Mouse (Mus musculus): ENCODE results near the gene Dnlz. TPM values are rescaled to one million over a fixed set of nuclear protein-coding genes. Genes with fewer than 3 reads are reported as not detected.

The Dnlz gene
- polyA plus RNA-seq, 1 experiment, result 6.2 TPM

GRCm38 (mm10) chr2:26319519-26320244 is 32.2 kb downstream of the Dnlz start:
- H3K36me3 ChIP-seq (ENCODE audit: control insufficient read depth, insufficient read depth, low read length), result no peaks in the 10 kb centered on the region
- peaks cover 11% of the 10 kb centered on the region for H3K4me1 ChIP-seq (ENCODE audit: control insufficient read depth, insufficient read depth, low read length)
- TF ChIP-seq CTCF (IDR thresholded peaks at IDR 0.05; ENCODE audit: control insufficient read depth, insufficient read depth, insufficient replicate concordance, low read depth, low read length) (no peak), POLR2A (IDR thresholded peaks at IDR 0.05; ENCODE audit: control insufficient read depth, low read depth, low read length) (no peak)
- H3K4me3 ChIP-seq (ENCODE audit: control insufficient read depth, low read depth, low read length), result no peak overlapping the region
- no peak overlapping the region for H3K27ac ChIP-seq (ENCODE audit: control insufficient read depth, insufficient read depth, low read depth, low read length)
- H3K27me3 ChIP-seq (ENCODE audit: control insufficient read depth, insufficient read depth, low read length), result no peaks in the 10 kb centered on the region

DNA sequence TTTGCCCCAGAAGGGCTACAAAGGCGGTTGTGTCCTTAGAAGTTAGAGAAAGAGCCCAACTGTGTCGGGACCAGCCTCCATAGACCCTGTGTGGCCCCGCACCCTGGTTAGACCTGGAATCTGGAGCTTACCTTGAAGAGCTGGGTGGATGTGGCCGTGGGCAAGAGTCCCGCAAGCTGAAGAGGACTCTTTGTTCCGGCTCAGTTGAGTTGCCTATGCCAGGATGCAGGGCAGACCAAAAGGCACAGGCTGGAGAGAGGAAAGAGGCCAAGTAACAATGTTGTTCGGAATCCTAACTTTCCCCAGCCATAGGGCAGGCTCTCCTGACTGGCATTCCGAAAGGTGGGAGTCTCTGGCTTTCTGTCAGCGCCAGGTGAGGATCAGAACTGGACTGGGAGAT is 32.8 kb downstream of the Dnlz start:
- H3K4me1 ChIP-seq (ENCODE audit: control insufficient read depth, insufficient read depth, low read length), result peaks cover 14% of the 10 kb centered on the region
- TF ChIP-seq POLR2A (IDR thresholded peaks at IDR 0.05; ENCODE audit: control insufficient read depth, low read depth, low read length), result no peak
- no peak for TF ChIP-seq CTCF (IDR thresholded peaks at IDR 0.05; ENCODE audit: control insufficient read depth, insufficient read depth, insufficient replicate concordance, low read depth, low read length)
- no peak overlapping the region for H3K27ac ChIP-seq (ENCODE audit: control insufficient read depth, insufficient read depth, low read depth, low read length)
- H3K4me3 ChIP-seq (ENCODE audit: control insufficient read depth, low read depth, low read length), result no peak overlapping the region
- H3K27me3 ChIP-seq (ENCODE audit: control insufficient read depth, insufficient read depth, low read length), result no peaks in the 10 kb centered on the region
- no peaks in the 10 kb centered on the region for H3K36me3 ChIP-seq (ENCODE audit: control insufficient read depth, insufficient read depth, low read length)

GRCm38 (mm10) chr2:26317991-26318672 is 33.8 kb downstream of the Dnlz start:
- Histone ChIP-seq H3K4me3 (ENCODE audit: control insufficient read depth, low read depth, low read length) (peak overlapping the region; percentile 17), H3K36me3 (ENCODE audit: control insufficient read depth, insufficient read depth, low read length) (no peaks in the 10 kb centered on the region), H3K27ac (ENCODE audit: control insufficient read depth, insufficient read depth, low read depth, low read length) (no peak overlapping the region), H3K4me1 (ENCODE audit: control insufficient read depth, insufficient read depth, low read length) (peaks cover 19% of the 10 kb centered on the region), H3K27me3 (ENCODE audit: control insufficient read depth, insufficient read depth, low read length) (no peaks in the 10 kb centered on the region)
- no peak for TF ChIP-seq POLR2A (IDR thresholded peaks at IDR 0.05; ENCODE audit: control insufficient read depth, low read depth, low read length)

DNA sequence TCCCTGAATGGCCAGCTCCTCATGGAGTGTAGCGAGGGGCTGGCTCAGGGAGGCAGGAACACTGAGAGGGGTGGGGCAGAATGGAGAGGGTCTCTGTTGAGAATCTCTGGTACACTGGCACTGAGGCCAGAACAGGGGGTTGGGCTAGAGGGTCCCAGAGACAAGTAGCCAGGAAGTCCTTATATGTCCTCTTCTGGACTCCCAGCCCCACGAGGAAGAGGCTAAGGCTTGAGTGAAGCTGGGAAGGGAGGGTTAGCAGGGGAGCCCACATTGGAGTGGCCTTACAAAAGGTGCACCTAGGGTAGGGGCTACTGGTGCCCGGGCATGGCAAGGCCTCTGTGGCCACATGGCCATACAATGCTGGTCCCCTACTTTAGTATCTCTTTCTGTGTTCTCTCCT is 34.5 kb downstream of the Dnlz start:
- H3K27ac ChIP-seq (ENCODE audit: control insufficient read depth, insufficient read depth, low read depth, low read length), result no peak overlapping the region
- H3K27me3 ChIP-seq (ENCODE audit: control insufficient read depth, insufficient read depth, low read length), result no peaks in the 10 kb centered on the region
- peaks cover 19% of the 10 kb centered on the region for H3K4me1 ChIP-seq (ENCODE audit: control insufficient read depth, insufficient read depth, low read length)
- no peak for TF ChIP-seq CTCF (IDR thresholded peaks at IDR 0.05; ENCODE audit: control insufficient read depth, insufficient read depth, insufficient replicate concordance, low read depth, low read length)
- TF ChIP-seq POLR2A (IDR thresholded peaks at IDR 0.05; ENCODE audit: control insufficient read depth, low read depth, low read length), result no peak
- no peaks in the 10 kb centered on the region for H3K36me3 ChIP-seq (ENCODE audit: control insufficient read depth, insufficient read depth, low read length)
- H3K4me3 ChIP-seq (ENCODE audit: control insufficient read depth, low read depth, low read length), result no peak overlapping the region

DNA sequence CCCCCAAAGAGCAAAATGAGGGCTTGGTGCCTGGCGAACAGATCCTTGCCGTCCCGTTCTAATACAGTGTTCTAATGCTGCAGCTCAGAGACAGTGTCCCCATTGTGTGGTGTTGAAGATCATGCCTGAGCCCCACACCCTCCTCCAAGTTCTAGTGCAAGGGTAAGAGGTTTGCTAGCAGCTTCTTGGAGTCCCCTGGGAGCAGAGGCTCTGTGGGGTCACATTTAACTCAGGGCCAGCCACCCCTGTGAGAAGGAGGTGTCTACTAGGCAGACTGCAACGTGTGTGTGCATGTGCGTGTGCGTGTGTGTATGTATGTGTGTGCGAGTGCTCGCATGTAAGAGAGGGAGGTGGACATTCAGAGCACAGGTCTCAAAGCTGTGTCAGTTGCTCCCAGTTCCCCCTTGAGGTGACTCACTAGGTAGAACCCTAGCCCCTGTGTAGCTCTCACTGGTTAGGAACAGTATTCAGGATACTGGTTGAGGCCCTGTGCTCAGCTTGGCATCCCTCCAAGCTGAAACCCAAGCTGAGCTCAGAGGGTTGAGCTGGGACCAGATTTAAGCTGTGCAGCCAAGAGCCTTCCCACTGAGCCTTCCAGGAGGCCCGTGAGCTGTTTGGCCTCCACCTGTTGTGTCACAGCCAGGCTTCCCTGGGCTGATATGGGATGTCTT is 35.2 kb downstream of the Dnlz start:
- H3K36me3 ChIP-seq (ENCODE audit: control insufficient read depth, insufficient read depth, low read length), result no peaks in the 10 kb centered on the region
- H3K4me1 ChIP-seq (ENCODE audit: control insufficient read depth, insufficient read depth, low read length), result peaks cover 19% of the 10 kb centered on the region
- H3K4me3 ChIP-seq (ENCODE audit: control insufficient read depth, low read depth, low read length), result peak overlapping the region; percentile 84
- no peaks in the 10 kb centered on the region for H3K27me3 ChIP-seq (ENCODE audit: control insufficient read depth, insufficient read depth, low read length)
- TF ChIP-seq POLR2A (IDR thresholded peaks at IDR 0.05; ENCODE audit: control insufficient read depth, low read depth, low read length), result no peak
- TF ChIP-seq CTCF (IDR thresholded peaks at IDR 0.05; ENCODE audit: control insufficient read depth, insufficient read depth, insufficient replicate concordance, low read depth, low read length), result no peak
- H3K27ac ChIP-seq (ENCODE audit: control insufficient read depth, insufficient read depth, low read depth, low read length), result no peak overlapping the region

DNA sequence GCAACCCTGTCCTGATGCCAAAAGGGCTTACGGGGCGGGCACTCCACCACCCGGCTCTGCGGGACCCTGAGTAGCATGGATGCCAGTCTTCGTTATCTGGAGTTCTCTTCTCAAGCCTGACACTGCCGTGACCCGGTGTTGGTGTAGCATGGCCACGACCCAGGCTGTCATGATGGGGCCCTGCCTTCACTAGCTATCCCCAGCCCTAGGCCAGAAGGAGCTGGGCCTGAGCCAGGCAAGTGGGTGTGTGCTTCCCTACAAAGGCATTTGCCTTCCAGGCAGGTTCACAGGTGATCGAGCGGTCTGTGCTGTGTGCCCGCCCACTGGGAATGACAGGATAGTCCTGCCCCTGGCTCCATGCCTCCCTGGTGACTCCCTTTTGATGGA is 36.0 kb downstream of the Dnlz start:
- H3K4me3 ChIP-seq (ENCODE audit: control insufficient read depth, low read depth, low read length), result peak overlapping the region; percentile 84
- H3K4me1 ChIP-seq (ENCODE audit: control insufficient read depth, insufficient read depth, low read length), result peaks cover 19% of the 10 kb centered on the region
- H3K36me3 ChIP-seq (ENCODE audit: control insufficient read depth, insufficient read depth, low read length), result no peaks in the 10 kb centered on the region
- no peaks in the 10 kb centered on the region for H3K27me3 ChIP-seq (ENCODE audit: control insufficient read depth, insufficient read depth, low read length)
- TF ChIP-seq POLR2A (IDR thresholded peaks at IDR 0.05; ENCODE audit: control insufficient read depth, low read depth, low read length) (no peak), CTCF (IDR thresholded peaks at IDR 0.05; ENCODE audit: control insufficient read depth, insufficient read depth, insufficient replicate concordance, low read depth, low read length) (no peak)
- peak overlapping the region; percentile 73 for H3K27ac ChIP-seq (ENCODE audit: control insufficient read depth, insufficient read depth, low read depth, low read length)
